Mouse (Mus musculus) liver, adult 2 months (tissue): ENCODE data around the gene Skp2.

Experiments used
- CTCF ChIP-seq: fragments of 200-500 bp; IDR thresholded peaks from 2 replicates; pipeline ENCODE4 v1.5.1; 2011; ENCODE audit warnings: low read depth, low read length, control low read depth
- POLR2A ChIP-seq: fragments of 200-500 bp; IDR thresholded peaks from 2 replicates; pipeline ENCODE4 v1.6.1; 2011; ENCODE audit warnings: low read length, control low read depth; ENCODE audit not compliant: insufficient read depth; ENCODE audit errors: extremely low read depth

GRCm38 (mm10) chr15:9089136-9089720 is 66.0 kb downstream of the Skp2 start:
- TF ChIP-seq CTCF (no peak), POLR2A (no peak)
